Mouse (Mus musculus): ENCODE results near the gene Gstm6. TPM values are rescaled to one million over a fixed set of nuclear protein-coding genes. Genes with fewer than 3 reads are reported as not detected.
"Not testable (repeated sequence)": the region's sequence is repeated elsewhere in the genome, so short reads cannot be mapped to it uniquely, and the experiment has no call there.

Gstm6 gene
- polyA plus RNA-seq (2014; fragmentation: Nextera tagmentation; extraction: Ambion mirVana), result 11.7 TPM in 2 replicates

- no peaks in the 10 kb centered on the region for H3K36me3 ChIP-seq (ENCODE audit: control insufficient read depth, insufficient read depth, low read length)
- no peaks in the 10 kb centered on the region for H3K9me3 ChIP-seq (replicated peaks; ENCODE audit: control insufficient read depth, low read length)
- no peak; the same call in 1 of the 2 replicates for ATAC-seq (replicated peaks; ENCODE audit: insufficient number of reproducible peaks, low FRiP score, low TSS enrichment)
- whole genome bisulfite sequencing (ENCODE audit: insufficient replicate concordance), result 11% methylated on average over 20 of the region's 20 CpGs
- no peaks in the 10 kb centered on the region for H3K27me3 ChIP-seq (ENCODE audit: control insufficient read depth, insufficient read depth, low read length)
- H3K4me1 ChIP-seq (ENCODE audit: control insufficient read depth, insufficient read depth, low read length), result peaks cover 8% of the 10 kb centered on the region
- H3K4me2 ChIP-seq, result peak within 1 kb of the TSS; percentile 56
- no peak within 1 kb of the TSS for H3K27ac ChIP-seq (ENCODE audit: low read depth, low read length)
- no peak within 1 kb of the TSS for H3K9ac ChIP-seq (ENCODE audit: low read depth, low read length)
- H3K4me3 ChIP-seq (ENCODE audit: low read depth, low read length), result peak within 1 kb of the TSS; percentile 21
Measured at GRCm38 (mm10) chr3:107943239-107943990, at the start of gene Gstm6. TSS of gene Gstm6 (minus strand) at chr3:107943749.

GRCm38 (mm10) chr3:107986041-107986562 is 42.6 kb upstream of the Gstm6 start, which contains the start of gene Gstm2:
TSS of gene Gstm2 (minus strand) at chr3:107986453.
- Histone ChIP-seq H3K9ac (ENCODE audit: low read depth, low read length) (peak within 1 kb of the TSS; percentile 54), H3K4me2 (peak within 1 kb of the TSS; percentile 56), H3K4me1 (ENCODE audit: control insufficient read depth, insufficient read depth, low read length) (no peaks in the 10 kb centered on the region; the same call in 1 of the 2 replicates), H3K27me3 (ENCODE audit: control insufficient read depth, insufficient read depth, low read length) (no peaks in the 10 kb centered on the region), H3K9me3 (replicated peaks; ENCODE audit: control insufficient read depth, low read length) (no peaks in the 10 kb centered on the region), H3K4me3 (ENCODE audit: low read depth, low read length) (peak within 1 kb of the TSS; percentile 25; the same call in 1 of the 2 replicates), H3K36me3 (ENCODE audit: control insufficient read depth, insufficient read depth, low read length) (no peaks in the 10 kb centered on the region), H3K27ac (ENCODE audit: low read depth, low read length) (0 out of 2 replicates have a peak within 1 kb of the TSS, but pooled peaks have one; percentile 22)
- ATAC-seq (replicated peaks; ENCODE audit: insufficient number of reproducible peaks, low FRiP score, low TSS enrichment), result peak; percentile 55; the same call in 1 of the 2 replicates
- 35% methylated on average over 8 of the region's 8 CpGs for WGBS (ENCODE audit: insufficient replicate concordance)

GRCm38 (mm10) chr3:107985141-107985540 is 41.6 kb upstream of the Gstm6 start:
- not testable (repeated sequence) for H3K4me2 ChIP-seq; H3K36me3 ChIP-seq (ENCODE audit: control insufficient read depth, insufficient read depth, low read length); H3K9ac ChIP-seq (ENCODE audit: low read depth, low read length); H3K4me1 ChIP-seq (ENCODE audit: control insufficient read depth, insufficient read depth, low read length); H3K9me3 ChIP-seq (replicated peaks; ENCODE audit: control insufficient read depth, low read length); H3K27ac ChIP-seq (ENCODE audit: low read depth, low read length); H3K4me3 ChIP-seq (ENCODE audit: low read depth, low read length); ATAC-seq (replicated peaks; ENCODE audit: insufficient number of reproducible peaks, low FRiP score, low TSS enrichment); H3K27me3 ChIP-seq (ENCODE audit: control insufficient read depth, insufficient read depth, low read length)
- WGBS (ENCODE audit: insufficient replicate concordance), result 95% methylated on average over 2 of the region's 2 CpGs

DNA sequence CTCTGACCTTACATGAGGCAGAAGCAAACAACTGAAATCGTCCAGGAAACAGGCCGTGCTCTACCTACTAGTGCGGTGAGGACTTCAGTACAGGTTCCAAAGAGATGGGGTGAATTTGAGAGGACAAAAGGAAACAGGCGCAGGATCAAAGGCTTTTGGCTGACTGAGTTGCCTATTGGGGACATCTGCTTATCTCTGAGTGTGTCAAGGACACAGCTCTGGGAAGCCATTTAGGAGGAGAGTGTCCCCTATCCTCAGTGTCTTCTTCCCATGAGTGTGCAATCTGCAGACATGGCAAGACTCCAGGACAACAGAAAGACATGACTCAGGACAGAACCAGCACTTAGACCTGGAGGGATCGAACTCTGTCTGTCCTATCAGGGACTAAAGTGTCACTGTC is 40.9 kb upstream of the Gstm6 start:
- Histone ChIP-seq H3K27me3 (ENCODE audit: control insufficient read depth, insufficient read depth, low read length) (no peaks in the 10 kb centered on the region), H3K27ac (ENCODE audit: low read depth, low read length) (no peak overlapping the region), H3K4me3 (ENCODE audit: low read depth, low read length) (no peak overlapping the region), H3K9ac (ENCODE audit: low read depth, low read length) (no peak overlapping the region), H3K36me3 (ENCODE audit: control insufficient read depth, insufficient read depth, low read length) (no peaks in the 10 kb centered on the region), H3K4me2 (no peak overlapping the region), H3K9me3 (replicated peaks; ENCODE audit: control insufficient read depth, low read length) (no peaks in the 10 kb centered on the region), H3K4me1 (ENCODE audit: control insufficient read depth, insufficient read depth, low read length) (no peaks in the 10 kb centered on the region; the same call in 1 of the 2 replicates)
- WGBS (ENCODE audit: insufficient replicate concordance), result 73% methylated on average over 5 of the region's 5 CpGs
- no peak for ATAC-seq (replicated peaks; ENCODE audit: insufficient number of reproducible peaks, low FRiP score, low TSS enrichment)

DNA sequence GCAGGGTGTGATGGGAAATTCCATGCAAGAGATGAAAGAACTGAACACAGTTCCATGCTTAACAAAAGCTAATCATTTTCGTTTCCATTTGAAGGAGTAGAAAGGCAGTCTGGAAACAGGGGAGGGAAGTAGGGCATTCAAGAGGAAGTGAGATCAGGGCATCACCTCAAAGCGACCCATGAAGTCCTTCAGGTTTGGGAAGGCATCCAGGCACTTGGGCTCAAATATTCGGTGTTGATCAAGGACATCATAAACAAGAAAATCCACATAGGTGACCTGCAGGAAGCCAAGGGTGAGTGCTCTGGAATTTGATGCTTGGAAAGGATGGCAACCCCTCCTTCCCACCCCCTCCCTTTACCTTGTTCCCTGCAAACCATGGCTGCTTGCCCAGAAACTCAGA is 40.2 kb upstream of the Gstm6 start:
- no peaks in the 10 kb centered on the region for H3K9me3 ChIP-seq (replicated peaks; ENCODE audit: control insufficient read depth, low read length)
- 57% methylated on average over 3 of the region's 3 CpGs for WGBS (ENCODE audit: insufficient replicate concordance)
- no peak overlapping the region for H3K4me2 ChIP-seq
- H3K4me1 ChIP-seq (ENCODE audit: control insufficient read depth, insufficient read depth, low read length), result no peaks in the 10 kb centered on the region; the same call in 1 of the 2 replicates
- no peak overlapping the region for H3K4me3 ChIP-seq (ENCODE audit: low read depth, low read length)
- no peak overlapping the region for H3K27ac ChIP-seq (ENCODE audit: low read depth, low read length)
- no peaks in the 10 kb centered on the region for H3K27me3 ChIP-seq (ENCODE audit: control insufficient read depth, insufficient read depth, low read length)
- no peak for ATAC-seq (replicated peaks; ENCODE audit: insufficient number of reproducible peaks, low FRiP score, low TSS enrichment)
- H3K36me3 ChIP-seq (ENCODE audit: control insufficient read depth, insufficient read depth, low read length), result no peaks in the 10 kb centered on the region
- H3K9ac ChIP-seq (ENCODE audit: low read depth, low read length), result no peak overlapping the region

DNA sequence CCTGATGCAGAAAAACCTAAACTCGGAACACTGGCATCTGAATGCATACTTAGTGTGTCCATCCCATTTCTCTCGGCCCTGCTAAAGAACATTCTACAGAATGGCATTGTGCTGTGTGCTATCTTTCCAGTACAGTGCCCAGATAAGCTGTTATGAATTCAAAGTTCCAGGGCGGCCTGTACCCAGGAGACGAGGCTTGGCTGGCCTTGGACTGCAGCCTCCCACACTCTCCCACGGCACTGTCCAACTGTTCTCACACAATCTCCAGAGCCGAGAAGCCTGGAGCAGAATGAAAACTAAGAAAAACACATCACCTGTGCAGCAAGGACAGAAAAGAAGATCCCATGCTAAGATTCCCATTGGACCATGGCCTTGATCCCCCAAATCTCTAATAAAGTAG is 39.2 kb upstream of the Gstm6 start:
- ATAC-seq (replicated peaks; ENCODE audit: insufficient number of reproducible peaks, low FRiP score, low TSS enrichment), result no peak
- no peaks in the 10 kb centered on the region for H3K27me3 ChIP-seq (ENCODE audit: control insufficient read depth, insufficient read depth, low read length)
- no peak overlapping the region for H3K9ac ChIP-seq (ENCODE audit: low read depth, low read length)
- H3K27ac ChIP-seq (ENCODE audit: low read depth, low read length), result no peak overlapping the region
- H3K9me3 ChIP-seq (replicated peaks; ENCODE audit: control insufficient read depth, low read length), result no peaks in the 10 kb centered on the region
- no peaks in the 10 kb centered on the region for H3K36me3 ChIP-seq (ENCODE audit: control insufficient read depth, insufficient read depth, low read length)
- H3K4me1 ChIP-seq (ENCODE audit: control insufficient read depth, insufficient read depth, low read length), result peaks cover 3% of the 10 kb centered on the region
- H3K4me2 ChIP-seq, result no peak overlapping the region
- H3K4me3 ChIP-seq (ENCODE audit: low read depth, low read length), result no peak overlapping the region
- 64% methylated on average over 6 of the region's 6 CpGs for WGBS (ENCODE audit: insufficient replicate concordance)

DNA sequence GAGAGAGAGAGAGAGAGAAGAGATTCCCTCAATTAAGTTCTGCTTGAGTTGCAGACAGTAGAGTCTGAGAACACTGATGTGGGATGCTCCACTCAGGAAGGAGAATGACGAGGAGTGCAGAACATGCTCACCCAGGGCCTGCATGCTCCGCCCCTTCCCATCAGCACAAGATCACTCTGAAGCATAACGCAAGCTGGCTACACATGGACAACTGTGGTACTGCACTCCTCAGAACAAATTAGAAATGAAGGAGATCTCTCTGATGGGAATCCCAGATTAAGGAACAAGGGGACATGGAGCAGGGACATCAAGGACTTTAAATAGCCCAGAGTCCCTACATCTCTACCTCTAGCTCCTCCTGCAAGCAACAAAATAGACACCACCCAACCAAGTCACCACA is 37.7 kb upstream of the Gstm6 start:
- H3K9ac ChIP-seq (ENCODE audit: low read depth, low read length), result no peak overlapping the region
- H3K27me3 ChIP-seq (ENCODE audit: control insufficient read depth, insufficient read depth, low read length), result no peaks in the 10 kb centered on the region
- H3K9me3 ChIP-seq (replicated peaks; ENCODE audit: control insufficient read depth, low read length), result no peaks in the 10 kb centered on the region
- H3K4me1 ChIP-seq (ENCODE audit: control insufficient read depth, insufficient read depth, low read length), result peaks cover 5% of the 10 kb centered on the region
- WGBS (ENCODE audit: insufficient replicate concordance), result 68% methylated on average over 3 of the region's 3 CpGs
- H3K36me3 ChIP-seq (ENCODE audit: control insufficient read depth, insufficient read depth, low read length), result no peaks in the 10 kb centered on the region
- H3K4me3 ChIP-seq (ENCODE audit: low read depth, low read length), result no peak overlapping the region
- no peak overlapping the region for H3K4me2 ChIP-seq
- H3K27ac ChIP-seq (ENCODE audit: low read depth, low read length), result no peak overlapping the region
- ATAC-seq (replicated peaks; ENCODE audit: insufficient number of reproducible peaks, low FRiP score, low TSS enrichment), result no peak

- 45% methylated on average over 3 of the region's 3 CpGs for WGBS (ENCODE audit: insufficient replicate concordance)
- H3K27ac ChIP-seq (ENCODE audit: low read depth, low read length), result no peak overlapping the region
- H3K27me3 ChIP-seq (ENCODE audit: control insufficient read depth, insufficient read depth, low read length), result no peaks in the 10 kb centered on the region
- no peak overlapping the region for H3K9ac ChIP-seq (ENCODE audit: low read depth, low read length)
- H3K4me3 ChIP-seq (ENCODE audit: low read depth, low read length), result no peak overlapping the region
- H3K4me1 ChIP-seq (ENCODE audit: control insufficient read depth, insufficient read depth, low read length), result peaks cover 5% of the 10 kb centered on the region
- no peak overlapping the region for H3K4me2 ChIP-seq
- H3K36me3 ChIP-seq (ENCODE audit: control insufficient read depth, insufficient read depth, low read length), result no peaks in the 10 kb centered on the region
- H3K9me3 ChIP-seq (replicated peaks; ENCODE audit: control insufficient read depth, low read length), result no peaks in the 10 kb centered on the region
- ATAC-seq (replicated peaks; ENCODE audit: insufficient number of reproducible peaks, low FRiP score, low TSS enrichment), result no peak
Measured at GRCm38 (mm10) chr3:107977691-107978090, 34.1 kb upstream of the Gstm6 start.

Measured in heart, embryonic 11.5 days (tissue).